Comparison of ENCODE assay signal across 15 mouse cellular contexts in genomic region chr9:86393586-86394272, GRCm38 (mm10).
DNase-seq lines count a peak whose midpoint lies in the region; ATAC-seq lines count a peak whose summit lies in the region.
"Had no signal": no experiment of that assay in that cellular context is flagged by ENCODE, and none has a peak within 500 bp of the region (broad histone marks: within the 10 kb centered on the region; RNA-seq: fewer than 3 reads in every experiment).

No protein-coding gene starts in this region.

- no peak overlapping the region for H3K4me3 ChIP-seq in heart, embryonic 10.5 days
- H3K4me3 ChIP-seq in midbrain, embryonic 15.5 days: no peak overlapping the region
- no peak overlapping the region for H3K4me3 ChIP-seq in midbrain, embryonic 13.5 days (replicated peaks)
- H3K4me3 ChIP-seq: erythroblast, embryonic 14.5 days; layer of hippocampus, adult 2 months; myocyte had no signal

- no peak for DNase-seq in heart, embryonic 10.5 days (ENCODE audit: low spot score)
- no peak for DNase-seq in heart, postnatal 4 days
- no peak for DNase-seq in ovary, postnatal 36 days (ENCODE audit: low spot score)
- DNase-seq in urinary bladder, adult 2 months (ENCODE audit: low spot score): no peak
- DNase-seq in spleen, postnatal 14 days (ENCODE audit: low spot score in 2 of 2): no peak
- DNase-seq: heart, postnatal 14 days; lung, postnatal 10 days had no signal

- no peaks in the 10 kb centered on the region for H3K36me3 ChIP-seq in heart, embryonic 10.5 days
- H3K36me3 ChIP-seq in midbrain, embryonic 15.5 days (replicated peaks): no peaks in the 10 kb centered on the region
- no peaks in the 10 kb centered on the region for H3K36me3 ChIP-seq in midbrain, embryonic 13.5 days

- H3K9ac ChIP-seq in midbrain, embryonic 15.5 days: no peak overlapping the region
- no peak overlapping the region for H3K9ac ChIP-seq in midbrain, embryonic 13.5 days (replicated peaks)

- peaks cover 6% of the 10 kb centered on the region; the same call in 1 of the 2 replicates for H3K4me1 ChIP-seq in heart, embryonic 10.5 days
- H3K4me1 ChIP-seq in midbrain, embryonic 15.5 days: no peaks in the 10 kb centered on the region
- H3K4me1 ChIP-seq in midbrain, embryonic 13.5 days (replicated peaks): 0 out of 2 replicates have a peak, but pooled peaks cover 2% of the 10 kb centered on the region

- H3K9me3 ChIP-seq in heart, embryonic 10.5 days: no peaks in the 10 kb centered on the region
- no peaks in the 10 kb centered on the region for H3K9me3 ChIP-seq in midbrain, embryonic 15.5 days
- H3K9me3 ChIP-seq in midbrain, embryonic 13.5 days: no peaks in the 10 kb centered on the region

- H3K27ac ChIP-seq in heart, embryonic 10.5 days: peak overlapping the region; percentile 10; the same call in 1 of the 2 replicates
- peak overlapping the region; percentile 38; the same call in 1 of the 2 replicates for H3K27ac ChIP-seq in midbrain, embryonic 15.5 days
- H3K27ac ChIP-seq in midbrain, embryonic 13.5 days: no peak overlapping the region
- H3K27ac ChIP-seq: layer of hippocampus, adult 2 months had no signal

- H3K4me2 ChIP-seq in midbrain, embryonic 15.5 days: no peak overlapping the region
- H3K4me2 ChIP-seq in midbrain, embryonic 13.5 days (replicated peaks): no peak overlapping the region
- H3K4me2 ChIP-seq: liver, embryonic 11.5 days had no signal

- WGBS in heart, embryonic 10.5 days: 60% methylated on average over 8 of the region's 8 CpGs
- WGBS in midbrain, embryonic 15.5 days: 73% methylated on average over 8 of the region's 8 CpGs
- 72% methylated on average over 8 of the region's 8 CpGs for WGBS in midbrain, embryonic 13.5 days

- no peak; the same call in 1 of the 2 replicates for ATAC-seq in midbrain, embryonic 15.5 days (replicated peaks)
- no peak for ATAC-seq in midbrain, embryonic 13.5 days
- peak; percentile 39 for ATAC-seq in megakaryocyte progenitor cell, adult 5-6 weeks (replicated peaks; ENCODE audit: poor library complexity)
- ATAC-seq: inflammation-experienced regulatory T-cells, adult 6 months had no signal

- H3K27me3 ChIP-seq in heart, embryonic 10.5 days (ENCODE audit: insufficient read depth, poor library complexity, severe bottlenecking): no peaks in the 10 kb centered on the region
- H3K27me3 ChIP-seq in midbrain, embryonic 15.5 days (replicated peaks): no peaks in the 10 kb centered on the region
- no peaks in the 10 kb centered on the region for H3K27me3 ChIP-seq in midbrain, embryonic 13.5 days
